Mouse (Mus musculus) B cell, adult 67 days (primary cell): ENCODE measurements around the gene Arl6ip4. TPM values are rescaled to one million over a fixed set of nuclear protein-coding genes. Genes with fewer than 3 reads are reported as not detected.

Experiments used
- total RNA-seq, 2 experiments: library from RNA; stranded (reverse); gene quantifications; 4 replicates each; pipeline ENCODE4 v1.2.4; 2023

The Arl6ip4 gene
- total RNA-seq: 10 to 100 TPM; 33.9 to 38.1 TPM

DNA sequence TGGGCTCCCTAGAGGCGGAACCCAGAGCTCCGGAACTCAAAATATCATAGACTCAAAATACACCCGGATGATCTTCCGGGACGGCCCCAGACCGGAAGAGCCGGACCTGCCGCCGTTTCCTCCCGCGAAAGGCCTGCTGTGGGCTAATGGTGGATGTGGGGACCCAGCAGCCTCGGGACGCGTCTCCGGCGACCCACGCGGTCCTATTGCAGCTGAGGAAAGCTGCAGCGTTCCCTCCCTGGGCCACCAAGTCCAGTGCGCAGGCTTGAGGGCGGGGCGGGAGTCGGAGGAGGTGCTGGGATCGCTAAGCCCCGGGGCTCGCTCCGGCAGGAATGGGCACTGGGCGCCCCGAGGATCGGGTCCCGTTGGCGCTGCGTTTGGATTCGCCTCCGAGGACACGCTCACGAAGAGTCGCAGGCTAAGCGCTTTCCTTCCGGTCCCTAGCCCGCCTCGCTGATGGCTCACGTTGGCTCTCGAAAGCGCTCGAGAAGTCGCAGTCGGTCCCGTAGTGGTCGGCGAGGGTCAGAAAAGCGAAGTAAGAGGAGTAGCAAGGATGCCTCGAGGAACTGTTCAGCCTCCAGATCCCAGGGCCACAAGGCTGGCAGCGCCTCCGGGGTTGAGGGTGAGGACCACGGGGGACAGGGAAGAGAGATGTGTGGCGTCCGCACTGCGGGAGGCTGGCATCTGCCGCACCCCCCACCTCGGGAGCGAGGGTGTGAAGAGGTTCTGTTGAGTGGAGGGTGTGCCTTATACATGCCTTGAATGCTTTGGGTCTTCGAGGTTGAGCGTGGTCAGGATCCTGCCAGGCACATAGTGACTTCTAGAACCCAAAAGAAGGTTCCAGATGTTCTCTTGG, at the start of gene Arl6ip4:
TSS of gene Arl6ip4 (plus strand) at position 100 of the 856 bp plus-strand sequence.

DNA sequence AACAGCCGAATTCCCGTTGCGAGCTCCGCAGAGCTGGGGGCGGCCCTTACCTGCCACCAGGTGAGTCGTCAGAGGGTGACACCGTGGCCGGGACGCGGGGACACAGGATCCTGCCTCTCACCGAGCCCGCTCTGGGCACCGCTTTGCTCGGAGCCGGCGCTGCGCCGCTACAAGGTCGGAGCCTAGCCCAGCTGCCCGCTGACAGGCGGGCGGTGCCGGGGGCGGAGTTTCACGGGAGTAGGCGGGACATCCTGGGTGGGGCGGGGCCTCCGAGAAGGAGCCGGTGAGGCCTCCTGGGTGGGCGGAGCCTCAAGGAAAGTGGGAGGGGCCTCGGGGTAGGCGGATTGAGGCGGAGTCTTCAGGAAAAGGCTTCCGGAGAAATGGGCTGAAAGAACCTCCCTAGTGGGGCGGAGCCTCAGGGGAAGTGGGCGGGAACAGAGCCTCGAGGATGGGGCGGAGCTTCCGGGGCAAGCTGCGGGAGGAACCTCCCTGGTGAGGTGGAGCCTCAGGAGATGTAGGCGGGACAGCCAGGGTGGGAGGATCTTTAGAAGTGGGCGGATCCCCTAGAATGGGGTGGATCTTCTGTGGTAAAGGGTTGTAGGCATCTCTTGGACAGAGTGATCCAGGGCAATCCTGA, 20.2 kb upstream of the Arl6ip4 start, which contains the start of gene Abcb9:
TSS of gene Abcb9 (minus strand) at position 203 of the 637 bp plus-strand sequence.

DNA sequence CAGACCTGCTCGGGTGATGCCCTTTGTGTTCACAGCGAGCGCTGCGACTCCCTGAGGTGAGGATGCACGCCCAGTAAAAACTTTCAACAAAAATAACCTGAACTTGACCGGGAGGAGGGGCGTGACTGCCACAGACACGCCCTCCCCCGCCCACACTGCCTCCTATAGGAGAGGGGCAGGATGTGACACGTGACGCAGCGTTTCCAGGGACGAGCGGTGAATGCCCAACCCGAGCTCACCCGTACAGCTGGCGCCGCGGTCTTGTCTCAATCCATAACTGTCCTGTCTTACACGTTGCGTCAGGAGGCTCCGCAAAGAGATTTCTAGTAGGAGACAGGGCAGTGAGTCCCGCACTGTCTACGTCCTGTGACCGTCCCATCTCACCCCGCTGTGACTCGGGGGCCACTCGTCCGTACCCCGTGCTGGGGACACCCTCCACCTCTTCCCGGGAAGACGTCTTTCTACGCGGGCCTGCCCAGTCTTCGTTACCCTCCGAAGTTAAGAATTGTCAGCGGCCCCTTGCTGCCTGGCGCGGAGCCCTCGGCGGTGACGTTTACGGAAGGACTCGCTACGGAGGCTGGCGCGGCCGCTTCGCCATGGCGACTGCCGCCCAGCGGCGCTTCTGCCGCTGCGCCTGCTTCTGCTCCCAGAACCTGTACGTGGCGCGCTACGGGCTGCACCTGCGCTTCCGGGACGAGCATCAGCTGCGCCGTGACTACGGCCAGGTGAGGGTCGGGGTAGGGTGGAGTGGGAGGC, 4.0 kb upstream of the Arl6ip4 start, which contains the start of gene Ogfod2:
TSS of gene Ogfod2 (plus strand) at position 556 of the 756 bp plus-strand sequence.

Other genes with a start within 250 kb of the Arl6ip4 start
- not detected for gene Hcar1, start 236.1 kb upstream of the Arl6ip4 start, total RNA-seq
- 10 to 100 TPM; 35.9 to 49.1 TPM for gene Denr, start 208.9 kb upstream of the Arl6ip4 start, total RNA-seq
- gene Gm43518, start 188.7 kb upstream of the Arl6ip4 start, total RNA-seq: 1 to 10 TPM in 1 of 2 experiments, not detected in 1; 4.0 TPM
- gene Ccdc62, start 185.4 kb upstream of the Arl6ip4 start, total RNA-seq: 1 to 10 TPM; 3.7 to 6.5 TPM
- 100 to 1,000 TPM; 230 to 266 TPM for gene Hip1r, start 142.5 kb upstream of the Arl6ip4 start, total RNA-seq
- gene Vps37b, start 83.8 kb upstream of the Arl6ip4 start, total RNA-seq: 10 to 100 TPM; 82.8 to 99.9 TPM
- gene Abcb9, start 20.3 kb upstream of the Arl6ip4 start, total RNA-seq: 1 to 10 TPM; 2.7 to 2.8 TPM
- gene Ogfod2, start 3.8 kb upstream of the Arl6ip4 start, total RNA-seq: 10 to 100 TPM; 22.2 to 26.2 TPM
- gene Pitpnm2, start 133.7 kb downstream of the Arl6ip4 start, total RNA-seq: 10 to 100 TPM; 55.3 to 56.5 TPM
- gene Mphosph9, start 211.9 kb downstream of the Arl6ip4 start, total RNA-seq: 10 to 100 TPM; 32.5 to 33.4 TPM
- gene 2810006K23Rik, start 212.0 kb downstream of the Arl6ip4 start, total RNA-seq: 1 to 10 TPM; 7.6 to 9.1 TPM
- 100 to 1,000 TPM; 117 to 124 TPM for gene Cdk2ap1, start 247.0 kb downstream of the Arl6ip4 start, total RNA-seq